Mouse (Mus musculus): ENCODE measurements around the gene Synj2.

- TF ChIP-seq CTCF (IDR thresholded peaks at IDR 0.05; ENCODE audit: low read depth) (no peak), EP300 (optimal IDR thresholded peaks at IDR 0.05) (no peak)
Measured at GRCm38 (mm10) chr17:5943053-5943452, 2.0 kb downstream of the Synj2 start.

All from stomach, postnatal 0 days (tissue).